Mouse (Mus musculus): Measurements from ENCODE around the gene Twsg1.
"Not testable (repeated sequence)": the region's sequence is repeated elsewhere in the genome, so short reads cannot be mapped to it uniquely, and the experiment has no call there.

Twsg1 gene

DNA sequence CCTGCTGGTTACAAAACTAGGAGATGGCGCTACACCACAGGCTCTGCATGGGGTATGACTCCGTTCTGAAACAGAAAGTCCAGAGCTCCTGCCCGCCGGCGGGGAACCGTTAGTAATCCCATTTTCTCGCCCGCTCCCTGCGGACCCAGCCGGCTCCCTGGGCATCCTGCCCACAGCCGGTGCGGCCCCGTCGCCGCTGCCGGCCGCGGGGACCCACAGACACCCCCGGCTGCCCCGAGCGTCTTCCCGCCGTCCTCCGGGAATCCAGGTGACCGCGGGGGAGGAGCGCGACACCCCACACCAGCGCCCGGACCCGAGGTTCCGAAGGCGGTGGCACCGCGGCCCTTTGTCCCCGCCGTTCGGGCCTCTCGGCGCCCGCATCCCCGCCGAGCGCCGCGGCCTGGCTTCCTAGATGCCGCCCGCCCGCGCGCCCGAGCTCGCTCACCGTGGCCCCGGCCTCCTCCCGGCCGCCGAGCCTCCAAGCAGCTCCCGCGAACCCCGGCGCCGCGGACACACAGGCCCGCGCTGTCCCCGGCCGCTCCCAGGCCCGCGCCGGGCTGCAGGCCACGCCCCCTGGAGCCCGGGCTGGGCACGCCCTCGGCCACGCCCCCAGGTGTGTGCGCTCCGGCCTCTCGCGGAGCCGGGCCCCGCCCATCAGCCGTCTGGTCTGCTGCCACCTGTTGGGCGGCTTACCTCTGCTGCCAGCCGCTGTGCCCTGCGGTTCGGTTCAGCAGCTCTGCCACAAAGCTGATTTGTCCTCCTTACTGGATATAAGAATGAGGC is at the start of gene Twsg1:
TSS of gene Twsg1 (minus strand) at position 605 of the 783 bp plus-strand sequence.
- DNase-seq (ENCODE audit: low spot score in 2 of 2): peak; percentile 71 to 91

DNA sequence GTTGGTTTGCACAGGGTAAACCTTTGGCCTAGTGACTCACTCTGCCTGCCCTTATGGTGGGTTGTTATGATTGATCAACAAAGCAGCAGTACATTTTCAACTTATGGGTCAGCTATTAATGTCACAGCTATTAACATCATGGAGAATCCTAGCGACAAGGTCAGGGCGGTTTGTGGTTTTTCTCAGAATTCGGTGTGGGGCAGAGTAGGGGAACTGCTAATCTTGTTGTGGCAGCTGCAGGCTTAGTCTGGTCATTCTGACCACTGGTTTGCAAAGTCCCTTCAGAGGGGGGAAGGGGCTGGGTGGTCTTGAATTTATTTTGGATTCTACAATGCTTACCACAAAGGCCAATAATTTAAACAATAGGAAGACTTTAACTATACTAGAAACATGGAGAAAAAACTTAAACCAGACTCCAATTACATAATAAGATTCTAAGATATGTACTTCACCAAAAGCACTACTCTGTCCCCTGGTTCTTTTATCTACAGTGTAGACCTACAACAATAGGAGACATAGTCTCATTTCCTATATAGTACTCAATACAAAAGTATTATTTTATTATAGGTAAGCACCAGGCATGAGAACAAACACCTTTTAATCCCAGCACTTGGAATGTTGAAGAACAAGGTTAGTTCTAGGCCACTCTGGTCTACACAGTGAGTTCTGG is 37.3 kb upstream of the Twsg1 start:
- no peak for DNase-seq (ENCODE audit: low spot score in 2 of 2)

DNA sequence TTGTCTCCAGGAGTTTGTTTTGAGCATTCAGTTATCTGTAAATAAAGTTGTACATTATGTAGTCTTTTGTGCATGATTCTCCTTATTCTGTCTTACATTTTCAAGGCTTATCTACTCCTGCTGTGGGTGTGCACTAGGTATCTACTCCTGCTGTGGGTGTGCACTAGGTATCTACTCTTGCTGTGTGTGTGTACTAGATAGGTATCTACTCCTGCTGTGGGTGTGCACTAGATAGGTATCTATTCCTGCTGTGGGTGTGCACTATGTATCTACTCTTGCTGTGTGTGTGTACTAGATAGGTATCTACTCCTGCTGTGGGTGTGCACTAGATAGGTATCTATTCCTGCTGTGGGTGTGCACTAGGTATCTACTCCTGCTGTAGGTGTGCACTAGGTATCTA is 25.7 kb upstream of the Twsg1 start:
- not testable (repeated sequence) for DNase-seq (ENCODE audit: low spot score in 2 of 2)

DNA sequence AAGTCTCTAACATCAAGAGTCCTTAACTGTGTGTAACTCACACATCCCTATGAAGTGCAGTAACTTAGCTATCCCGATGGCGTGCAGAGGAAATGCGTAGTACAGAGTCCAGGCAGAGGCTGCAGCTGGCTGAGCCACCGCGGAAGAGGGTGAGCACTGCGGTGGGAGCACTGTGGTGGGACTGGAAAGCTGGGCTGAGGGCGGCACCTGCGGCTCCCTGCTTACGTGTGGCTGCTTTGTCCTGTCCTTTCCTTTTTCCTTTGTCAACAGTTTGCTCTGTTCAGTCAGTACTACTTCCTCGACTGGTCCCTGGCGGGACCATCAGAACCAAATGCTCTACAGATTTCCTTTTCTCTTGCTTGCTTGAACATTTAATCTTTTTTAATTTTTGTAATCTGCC is 16.7 kb upstream of the Twsg1 start:
- DNase-seq (ENCODE audit: low spot score in 2 of 2): no peak

DNA sequence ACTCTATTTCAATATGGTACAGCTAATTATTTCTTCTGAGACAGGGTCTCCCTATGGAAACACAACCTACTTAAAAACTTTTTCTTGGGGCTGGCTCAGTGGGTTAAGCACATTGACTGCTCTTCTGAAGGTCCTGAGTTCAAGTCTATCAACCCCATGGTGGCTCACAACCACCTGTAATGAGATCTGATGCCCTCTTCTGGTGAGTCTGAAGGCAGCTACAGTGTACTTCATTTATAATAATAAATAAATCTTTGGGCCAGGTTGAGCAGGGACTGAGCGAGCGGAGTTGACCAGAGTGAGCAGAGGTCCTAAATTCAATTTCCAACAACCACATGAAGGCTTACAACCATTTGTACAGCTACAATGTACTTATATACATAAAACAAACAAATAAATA is 11.2 kb upstream of the Twsg1 start:
- DNase-seq (ENCODE audit: low spot score in 2 of 2): no peak

DNA sequence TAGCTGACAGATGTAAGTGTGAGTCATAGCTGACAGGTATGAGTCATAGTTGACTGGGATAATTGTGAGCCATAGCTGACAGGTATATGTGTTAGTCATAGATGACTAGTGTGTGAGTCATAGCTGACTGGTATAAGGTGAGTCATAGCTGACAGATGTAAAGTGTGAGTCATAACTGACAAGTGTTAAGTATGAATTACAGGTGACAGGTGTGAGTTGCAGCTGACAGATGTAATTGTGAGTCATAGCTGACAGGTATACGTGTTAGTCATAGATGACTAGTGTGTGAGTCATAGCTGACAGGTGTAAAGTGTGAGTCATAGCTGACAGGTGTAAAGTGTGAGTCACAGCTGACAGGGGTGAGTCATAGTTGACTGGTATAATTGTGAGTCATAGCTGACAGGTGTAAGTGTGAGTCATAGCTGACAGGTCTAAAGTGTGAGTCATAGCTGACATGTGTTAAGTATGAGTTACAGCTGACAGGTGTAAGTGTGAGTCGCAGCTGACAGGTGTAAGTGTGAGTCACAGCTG is 10.6 kb upstream of the Twsg1 start:
- DNase-seq (ENCODE audit: low spot score in 2 of 2): no peak

DNA sequence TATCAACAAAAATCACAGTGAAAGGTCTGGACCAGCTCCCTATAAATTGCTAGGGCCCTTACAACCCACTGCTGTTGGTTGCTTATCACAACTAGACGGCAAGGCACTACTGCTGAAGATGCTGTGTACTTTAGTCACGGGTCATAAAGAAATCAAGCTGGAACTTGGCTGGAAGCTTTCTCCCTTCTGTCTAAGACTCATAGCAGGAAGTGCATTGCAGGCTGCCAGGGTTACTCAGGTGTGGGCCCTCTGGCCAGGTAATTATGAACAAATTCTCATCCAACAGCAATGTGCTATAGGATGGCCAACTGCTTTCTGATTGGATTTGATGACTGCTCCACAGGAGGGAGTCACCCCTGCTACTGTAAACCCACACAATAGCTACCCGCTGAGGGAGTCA is 8.0 kb upstream of the Twsg1 start:
- DNase-seq (ENCODE audit: low spot score in 2 of 2): no peak

DNA sequence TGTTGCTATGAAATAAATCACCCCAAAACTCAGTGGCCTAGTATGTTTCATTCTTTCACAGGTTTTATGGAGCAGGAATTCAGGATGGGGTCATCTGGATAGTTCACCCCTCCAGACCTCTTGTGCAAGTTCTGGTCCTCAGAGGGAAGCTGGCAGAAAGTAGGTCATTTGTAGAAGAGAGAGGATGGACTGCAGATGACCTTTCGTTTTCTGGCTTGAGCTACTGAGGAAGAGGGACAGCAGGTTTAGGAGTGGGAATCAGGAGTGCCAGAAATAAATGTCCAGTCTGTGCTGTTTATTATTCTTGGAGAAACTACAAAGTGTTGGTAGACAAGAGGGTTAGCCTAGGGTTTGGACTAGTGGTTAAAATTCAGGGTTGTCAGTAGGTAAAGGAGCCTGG is 7.3 kb upstream of the Twsg1 start:
- DNase-seq (ENCODE audit: low spot score in 2 of 2): no peak

DNA sequence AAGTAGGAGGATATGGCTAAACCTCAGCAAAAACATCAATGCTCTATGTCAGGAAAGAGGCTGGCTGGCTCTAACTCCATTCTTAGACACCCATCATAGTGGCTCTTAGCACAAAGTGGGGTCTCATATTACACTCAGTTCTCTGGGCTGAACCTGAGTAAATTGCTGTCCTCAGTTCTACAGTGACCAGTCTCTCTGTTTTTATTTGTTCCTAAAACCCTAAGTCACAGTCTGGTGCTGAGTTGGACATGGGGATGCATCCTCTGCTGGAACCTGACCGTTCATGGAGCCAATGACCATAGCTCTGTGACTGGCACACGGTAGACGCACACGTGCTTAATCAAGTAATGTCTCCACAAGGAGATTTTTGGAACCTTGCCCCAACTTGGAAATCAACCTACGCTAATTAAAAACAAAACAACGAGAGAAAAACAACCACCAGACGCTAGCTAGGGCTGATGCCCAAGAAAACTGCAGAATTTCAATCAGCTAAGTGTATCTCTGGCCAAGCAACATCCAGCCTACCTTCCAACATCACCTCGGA is 6.8 kb upstream of the Twsg1 start:
- no peak for DNase-seq (ENCODE audit: low spot score in 2 of 2)

DNA sequence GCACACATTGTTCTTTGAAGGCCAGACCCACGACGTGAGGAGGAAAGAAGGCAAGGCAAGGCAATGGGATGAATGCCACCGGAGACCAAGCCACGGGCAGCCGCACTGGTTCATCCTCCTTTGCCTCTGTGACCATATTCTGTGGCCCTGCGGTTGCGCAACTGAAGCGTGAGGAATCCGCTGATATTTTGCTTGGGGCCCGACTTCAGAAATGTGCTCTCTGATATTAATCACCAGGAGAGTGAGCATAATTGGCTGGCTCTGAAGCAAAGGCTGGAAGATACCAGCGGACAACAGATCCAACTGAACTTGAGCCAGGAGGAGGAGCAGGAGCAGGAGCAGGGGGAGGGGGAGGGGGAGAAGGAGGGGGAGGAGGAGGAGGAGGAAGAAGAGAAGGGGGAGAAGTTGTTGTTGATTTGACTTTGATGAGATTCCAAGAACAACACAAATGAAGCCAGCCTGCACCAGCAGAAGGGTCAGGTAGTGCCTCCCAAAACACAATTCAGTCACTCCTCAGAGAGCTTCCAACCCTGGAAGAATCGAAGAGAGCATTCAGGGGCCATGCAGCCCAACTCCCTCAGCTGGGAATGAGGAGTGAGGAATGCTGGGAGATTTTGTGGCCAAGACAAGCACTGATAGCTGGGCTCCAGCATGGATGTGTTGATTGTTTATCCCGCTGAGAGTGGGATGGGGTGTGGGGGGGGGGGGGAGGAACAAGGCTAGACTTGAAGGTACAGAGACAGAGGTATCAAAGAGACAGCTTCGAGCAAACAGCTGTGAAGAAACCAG is 6.2 kb upstream of the Twsg1 start:
- no peak for DNase-seq (ENCODE audit: low spot score in 2 of 2)

DNA sequence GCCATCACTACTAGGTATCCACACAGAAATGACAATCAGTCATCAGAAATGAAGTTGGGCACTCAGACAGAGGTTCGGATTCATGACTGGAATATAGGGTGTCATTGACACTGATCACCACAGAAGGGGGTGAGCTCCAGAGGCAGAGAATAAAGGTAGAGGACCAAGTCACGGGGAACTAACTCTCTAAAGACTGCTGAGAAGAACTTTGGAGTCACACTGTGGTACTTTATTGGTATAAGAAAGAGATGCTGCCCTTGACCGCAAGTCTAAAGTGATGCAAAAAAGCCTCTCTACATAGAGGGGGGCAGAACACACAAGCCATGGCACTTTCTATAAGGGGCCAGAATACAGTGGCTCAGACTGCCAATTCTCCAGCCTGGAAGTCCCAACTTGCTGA is 5.1 kb upstream of the Twsg1 start:
- DNase-seq (ENCODE audit: low spot score in 2 of 2): no peak

DNA sequence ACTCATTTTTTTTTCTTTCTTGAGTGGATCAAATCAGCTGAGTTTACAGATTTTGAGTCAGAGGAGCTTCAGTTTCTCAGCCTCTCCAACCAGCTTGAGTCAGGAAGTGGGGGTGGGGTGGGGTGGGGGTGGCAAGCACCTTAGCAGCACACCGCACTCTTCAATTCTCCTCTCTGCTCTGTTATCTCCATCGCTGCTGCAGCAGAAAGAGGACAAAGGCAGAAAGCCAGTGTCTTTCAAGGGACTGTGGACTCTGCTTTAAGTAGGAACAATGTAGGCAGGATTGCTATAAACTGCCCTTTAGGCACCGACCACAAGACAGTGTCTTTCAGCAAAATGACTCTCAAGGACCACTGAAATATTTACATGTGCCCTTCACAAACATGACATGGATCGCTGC is 2.9 kb upstream of the Twsg1 start:
- DNase-seq (ENCODE audit: low spot score in 2 of 2): no peak

DNA sequence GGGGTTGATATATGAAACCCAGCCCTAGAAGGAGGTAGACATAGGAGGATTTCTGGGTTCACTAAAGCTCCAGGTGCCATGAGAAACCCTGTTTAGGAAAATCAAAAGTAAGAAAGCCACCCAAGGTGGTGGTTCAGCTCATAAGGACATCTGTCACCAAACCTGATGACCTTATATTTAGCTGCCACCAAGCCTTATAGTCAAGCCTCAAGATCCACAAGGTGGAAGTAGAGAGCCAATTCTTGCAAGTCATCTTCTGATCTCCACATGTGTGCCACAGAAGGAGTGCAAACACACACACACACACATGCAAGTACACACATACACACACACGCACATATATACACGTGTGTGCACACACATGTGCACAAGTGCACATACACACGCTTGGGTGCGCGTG is 1.1 kb upstream of the Twsg1 start:
- no peak for DNase-seq (ENCODE audit: low spot score in 2 of 2)

DNA sequence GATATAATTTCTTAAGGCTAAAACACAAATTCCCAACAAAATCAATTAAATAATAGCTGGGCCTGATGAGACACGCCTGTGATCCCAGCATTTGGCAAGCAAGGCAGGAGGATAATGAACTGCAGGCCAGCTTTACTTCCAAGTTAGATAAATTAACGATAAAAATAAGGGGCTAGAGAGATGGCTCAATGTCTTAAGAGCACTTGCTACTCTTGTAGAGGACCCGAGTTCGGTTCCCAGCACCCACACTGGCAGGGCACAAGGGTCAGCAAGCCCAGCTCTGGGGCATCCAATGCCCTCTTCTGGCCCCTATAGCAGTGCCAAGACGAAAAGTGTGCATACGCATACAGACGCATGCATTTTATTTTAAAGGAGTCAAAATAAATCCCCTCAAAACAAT is 843 bp downstream of the Twsg1 start:
- DNase-seq (ENCODE audit: low spot score in 2 of 2): peak in 1 of 2 experiments; percentile 13

DNA sequence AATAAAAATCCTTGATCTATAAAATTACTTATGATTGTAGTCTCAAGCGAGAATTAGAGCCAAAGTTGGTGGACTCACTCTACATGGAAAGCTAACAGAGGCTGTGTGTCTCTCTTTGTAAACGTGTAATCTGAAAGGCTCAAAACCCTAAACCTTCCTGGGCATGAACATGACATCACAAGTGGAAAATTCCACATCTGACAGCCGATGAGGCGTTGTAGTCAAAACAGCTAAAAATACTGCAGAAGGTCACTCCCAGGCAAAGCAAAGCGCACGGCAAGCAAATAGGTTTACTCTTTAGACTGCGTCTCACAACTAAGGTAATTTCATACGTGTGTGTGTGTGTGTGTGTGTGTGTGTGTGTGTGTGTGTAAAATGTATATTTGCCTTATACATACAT is 3.7 kb downstream of the Twsg1 start:
- no peak for DNase-seq (ENCODE audit: low spot score in 2 of 2)

DNA sequence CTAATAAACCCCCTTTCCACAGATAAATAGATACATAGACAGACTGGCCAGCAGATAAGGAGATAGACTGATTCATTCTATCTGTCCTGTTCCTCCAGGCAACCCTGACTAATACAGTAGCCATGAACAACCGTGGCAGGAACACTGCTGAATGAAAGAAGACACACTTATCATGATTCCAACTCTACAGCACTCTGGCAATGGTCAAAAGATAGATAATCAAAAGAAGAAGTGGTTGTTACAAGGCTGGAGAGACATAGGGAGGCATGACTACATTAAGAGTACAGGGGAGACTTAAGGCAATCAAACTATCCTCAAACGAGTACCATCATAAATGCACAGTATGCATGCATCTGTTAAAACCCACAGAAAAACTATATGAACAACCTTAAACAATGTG is 5.6 kb downstream of the Twsg1 start:
- DNase-seq (ENCODE audit: low spot score in 2 of 2): no peak

DNA sequence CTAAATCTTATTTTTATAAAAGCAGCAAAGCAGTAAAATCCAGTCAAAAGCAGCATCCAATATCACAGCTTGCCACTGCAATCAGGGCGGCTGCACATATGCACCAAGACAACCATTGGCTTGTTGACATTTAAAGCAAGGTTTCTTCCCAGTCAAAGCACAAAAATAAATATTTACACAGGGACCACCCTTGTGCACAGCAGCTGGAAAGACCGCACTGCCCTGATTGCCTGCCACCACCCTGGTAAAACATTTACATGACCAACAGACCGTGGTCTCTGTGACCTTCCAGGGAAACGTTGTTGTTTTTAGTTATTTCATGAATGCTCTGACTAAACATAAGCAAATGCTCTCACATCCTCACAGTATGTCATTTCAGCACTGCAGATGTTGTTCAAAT is 8.6 kb downstream of the Twsg1 start:
- no peak for DNase-seq (ENCODE audit: low spot score in 2 of 2)

DNA sequence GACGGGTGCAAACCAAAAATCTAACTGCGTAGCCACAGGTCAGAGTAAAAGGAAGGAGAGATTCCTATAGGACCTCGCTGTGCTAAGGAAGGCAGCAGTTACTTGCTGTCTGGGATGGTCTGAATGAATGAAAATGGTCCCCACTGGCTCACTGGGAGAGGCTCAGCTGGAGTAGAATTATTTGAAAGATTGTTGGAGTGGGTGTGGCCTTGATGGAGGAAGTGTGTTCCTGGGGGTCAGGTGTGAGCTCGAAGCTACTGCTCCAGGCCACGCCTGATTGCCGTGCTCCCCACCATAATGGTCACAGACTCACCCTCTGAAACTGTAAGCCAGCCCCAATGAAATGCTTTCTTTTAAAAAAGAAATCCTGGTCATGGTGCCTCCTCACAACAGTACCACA is 9.8 kb downstream of the Twsg1 start:
- no peak for DNase-seq (ENCODE audit: low spot score in 2 of 2)

DNA sequence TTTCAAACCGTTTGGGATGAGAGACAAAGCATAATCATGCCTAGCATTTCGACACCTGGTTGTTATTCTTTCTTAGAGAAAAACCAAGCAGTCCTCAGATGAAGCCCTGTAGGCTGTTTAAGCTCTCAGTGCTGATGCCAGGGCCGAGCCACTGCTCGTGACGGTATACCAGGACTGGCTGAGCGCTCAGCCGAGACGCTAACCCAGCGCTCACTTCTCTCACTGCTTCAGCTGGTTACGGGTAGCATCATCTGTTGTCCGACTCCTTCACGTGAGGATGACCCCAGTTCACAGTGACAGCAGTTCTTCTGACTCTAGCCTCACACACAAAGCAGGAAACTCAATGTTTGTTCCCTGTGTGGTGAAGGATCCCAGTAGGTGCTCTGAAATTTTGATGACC is 10.8 kb downstream of the Twsg1 start:
- no peak for DNase-seq (ENCODE audit: low spot score in 2 of 2)

DNA sequence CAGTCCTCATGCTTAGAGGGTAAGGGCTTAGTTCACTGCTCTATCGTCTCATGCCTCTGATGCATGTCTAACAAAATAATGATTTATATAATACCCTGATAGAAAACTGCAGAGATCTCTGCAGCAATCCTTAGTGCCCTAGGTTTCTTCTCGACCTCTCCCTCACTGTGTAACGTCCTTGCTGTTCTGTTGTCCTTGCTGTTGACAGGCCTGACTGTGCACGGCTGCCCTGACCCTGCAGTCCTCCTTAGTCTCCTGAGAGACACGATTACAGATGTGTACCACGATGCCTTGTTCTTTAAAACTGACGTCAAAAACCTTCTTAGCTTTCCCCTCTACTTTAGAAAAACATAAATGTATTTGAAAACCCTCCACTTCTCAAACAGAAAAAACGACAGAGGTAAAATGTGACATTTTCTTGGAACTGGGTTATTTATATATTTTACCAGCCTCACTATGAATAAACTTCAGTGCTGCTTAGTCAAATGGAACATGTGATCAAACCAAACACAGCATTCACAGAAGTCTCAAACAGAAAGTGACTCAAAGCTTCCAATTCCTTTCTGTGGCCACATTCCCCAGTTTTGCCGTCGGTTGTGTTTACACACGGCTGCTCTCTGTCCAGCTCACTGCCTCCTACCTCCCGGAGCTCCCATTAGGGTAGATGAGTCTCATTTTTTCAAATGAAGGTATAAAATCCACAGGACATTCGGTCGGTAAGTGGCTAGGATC is 11.4 kb downstream of the Twsg1 start:
- DNase-seq (ENCODE audit: low spot score in 2 of 2): no peak

DNA sequence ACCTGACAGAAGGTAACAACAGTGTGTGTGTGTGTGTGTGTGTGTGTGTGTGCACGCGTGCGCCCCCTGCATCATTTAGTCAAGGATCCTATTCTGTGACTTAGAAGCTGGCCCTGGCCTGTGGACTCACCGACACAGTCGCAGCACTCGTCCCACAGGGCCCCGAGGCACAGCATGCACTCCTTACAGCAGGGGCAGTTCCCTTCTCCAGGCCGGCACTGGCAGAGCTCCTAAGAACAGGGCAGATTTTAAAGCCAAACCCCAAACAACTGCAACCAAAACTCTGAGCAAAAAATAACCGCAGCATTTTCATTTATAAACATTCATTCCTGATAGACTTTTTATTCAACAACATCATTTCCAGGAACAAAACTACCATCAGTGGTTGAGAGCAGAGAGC is 13.4 kb downstream of the Twsg1 start:
- no peak for DNase-seq (ENCODE audit: low spot score in 2 of 2)

DNA sequence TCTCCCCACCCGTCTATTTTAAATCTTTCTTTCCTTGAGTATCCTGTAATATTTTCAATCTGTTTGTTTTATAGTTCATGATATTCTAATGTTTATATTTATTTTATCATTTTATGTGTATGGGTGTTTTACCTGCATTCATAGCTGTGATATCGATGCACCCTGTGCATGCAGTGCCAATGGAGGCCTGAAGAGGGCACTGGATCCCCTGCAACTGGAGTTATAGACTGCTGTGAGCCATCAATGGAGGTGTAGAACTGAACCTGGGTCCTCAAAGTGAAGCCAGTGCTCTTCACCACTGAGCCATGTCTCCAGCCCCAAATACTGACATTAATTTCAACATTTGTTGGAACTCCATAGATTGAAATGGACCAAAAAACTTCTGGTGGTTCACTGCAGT is 17.3 kb downstream of the Twsg1 start:
- no peak for DNase-seq (ENCODE audit: low spot score in 2 of 2)

Measured in cerebellum, postnatal 4 days (tissue).